Mouse (Mus musculus) layer of hippocampus, postnatal 10 days (tissue): ENCODE data around the gene Mgmt. TPM values are rescaled to one million over a fixed set of nuclear protein-coding genes. Genes with fewer than 3 reads are reported as not detected.
A peak's percentile ranks its signal among the peaks of the same experiment; 100 is the strongest.

Experiments used
- DNase-seq, 2 experiments: peaks; one replicate each; pipeline ENCODE4 v3.0.0; 2021; ENCODE audit warnings: low spot score in 2 of 2
- total RNA-seq, 2 experiments: library from RNA; stranded (reverse); gene quantifications; 2 replicates each; pipeline ENCODE4 v1.2.3; 2021

Gene Mgmt
- total RNA-seq, 2 experiments from 2014 or later, result 0.55 to 0.74 TPM

- no peak for DNase-seq
Observed at GRCm38 (mm10) chr7:136908616-136909144, 14.3 kb downstream of the Mgmt start.

GRCm38 (mm10) chr7:136912901-136913300 is 18.5 kb downstream of the Mgmt start:
- DNase-seq, result no peak

GRCm38 (mm10) chr7:136916021-136916420 is 21.6 kb downstream of the Mgmt start:
- DNase-seq, result no peak

GRCm38 (mm10) chr7:136920976-136921755 is 26.8 kb downstream of the Mgmt start:
- DNase-seq, result no peak

- DNase-seq, result no peak
Observed at GRCm38 (mm10) chr7:136922230-136922629, 27.8 kb downstream of the Mgmt start.

- DNase-seq, result no peak
Observed at GRCm38 (mm10) chr7:136924610-136925260, 30.3 kb downstream of the Mgmt start.

GRCm38 (mm10) chr7:136926178-136926577 is 31.8 kb downstream of the Mgmt start:
- no peak for DNase-seq

GRCm38 (mm10) chr7:136930451-136930850 is 36.0 kb downstream of the Mgmt start:
- DNase-seq, result no peak

GRCm38 (mm10) chr7:136933367-136933766 is 39.0 kb downstream of the Mgmt start:
- no peak for DNase-seq

GRCm38 (mm10) chr7:136934336-136934735 is 39.9 kb downstream of the Mgmt start:
- DNase-seq, result no peak

- no peak for DNase-seq
Observed at GRCm38 (mm10) chr7:136934784-136935183, 40.4 kb downstream of the Mgmt start.

- no peak for DNase-seq
Observed at GRCm38 (mm10) chr7:136938371-136938770, 44.0 kb downstream of the Mgmt start.

- DNase-seq, result no peak
Observed at GRCm38 (mm10) chr7:136942414-136942813, 48.0 kb downstream of the Mgmt start.

GRCm38 (mm10) chr7:136943886-136944285 is 49.5 kb downstream of the Mgmt start:
- no peak for DNase-seq

GRCm38 (mm10) chr7:136945697-136946096 is 51.3 kb downstream of the Mgmt start:
- DNase-seq, result peak in 1 of 2 experiments; percentile 8

GRCm38 (mm10) chr7:136946131-136946530 is 51.7 kb downstream of the Mgmt start:
- no peak for DNase-seq

GRCm38 (mm10) chr7:136948275-136948810 is 53.9 kb downstream of the Mgmt start:
- DNase-seq, result no peak

- DNase-seq, result no peak
Observed at GRCm38 (mm10) chr7:136952608-136953007, 58.2 kb downstream of the Mgmt start.

- no peak for DNase-seq
Observed at GRCm38 (mm10) chr7:136953251-136953650, 58.8 kb downstream of the Mgmt start.

- DNase-seq, result no peak
Observed at GRCm38 (mm10) chr7:136972361-136972760, 77.9 kb downstream of the Mgmt start.

GRCm38 (mm10) chr7:136975001-136975400 is 80.6 kb downstream of the Mgmt start:
- no peak for DNase-seq

GRCm38 (mm10) chr7:136997456-136997855 is 103.0 kb downstream of the Mgmt start:
- DNase-seq, result no peak
